In genomic region chr9:23433238-23433637, GRCm38 (mm10) we compare ENCODE assay signal across 18 mouse cellular contexts.
A peak's percentile ranks its signal among the peaks of the same experiment; 100 is the strongest.
DNase-seq lines count a peak whose midpoint lies in the region; ATAC-seq lines count a peak whose summit lies in the region.
"Had no signal": no experiment of that assay in that cellular context is flagged by ENCODE, and none has a peak within 500 bp of the region (broad histone marks: within the 10 kb centered on the region; RNA-seq: fewer than 3 reads in every experiment).

No protein-coding gene starts in this region.

- DNase-seq in Muller cell, postnatal 12 days (ENCODE audit: inconsistent ontology term) = peak; percentile 21
- peak; percentile 9 for DNase-seq in brain, adult 2 months (ENCODE audit: low read depth, low spot score)
- DNase-seq in right cerebral cortex, postnatal 14 days = no peak
- no peak for DNase-seq in MN1 (ENCODE audit: low spot score)
- no peak for DNase-seq in urinary bladder, postnatal 36 days (ENCODE audit: low spot score in 2 of 2)
- no peak for DNase-seq in gastrocnemius, postnatal 14 days
- DNase-seq: adrenal gland, adult 2 months; adrenal gland, postnatal 14 days; adrenal gland, postnatal 36 days; cerebellum, adult 11-12 months; cerebellum, adult 2 months; cerebellum, adult 9-10 months; cerebellum, postnatal 25 days; embryo, embryonic 11 days had no signal

- intact Hi-C loops in gastrocnemius, postnatal 14 days (cut with DNase I; ENCODE audit: low total_unique reads) = no loop called here

- ATAC-seq in common myeloid progenitor, adult 5-6 weeks (replicated peaks; ENCODE audit: low read depth, poor library complexity, severe bottlenecking) = peak; percentile 87
- peak; percentile 93 for ATAC-seq in megakaryocyte progenitor cell, adult 5-6 weeks (replicated peaks; ENCODE audit: poor library complexity)
- ATAC-seq: forebrain, embryonic 14.5 days; forebrain, embryonic 16.5 days had no signal

Comparison
In these comparisons a context has a peak if more than half of its experiments do, and no peak if none do; other contexts are left out.
1. DNase-seq: peak in Muller cell, postnatal 12 days (single experiment) and brain, adult 2 months (single experiment); none in right cerebral cortex, postnatal 14 days (single experiment), MN1 (single experiment), urinary bladder, postnatal 36 days (0 of 2) and gastrocnemius, postnatal 14 days (single experiment).